Mouse (Mus musculus) lung, embryonic 16.5 days (tissue): ENCODE data around the gene Akap2. TPM values are rescaled to one million over a fixed set of nuclear protein-coding genes. Genes with fewer than 3 reads are reported as not detected.
"Not testable (repeated sequence)": the region's sequence is repeated elsewhere in the genome, so short reads cannot be mapped to it uniquely, and the experiment has no call there.

ENCODE experiments used
- ATAC-seq: fragments of 200-750 bp; cut with Nextera tagmentation; 2 replicates; pipeline ENCODE4 v1.8.0; 2017; ENCODE audit warnings: low read depth, mild to moderate bottlenecking, moderate library complexity
- H3K27ac ChIP-seq: fragments of 300-500 bp; sonication (generic); 2 replicates; pipeline ENCODE4 v1.5.1; 2014; ENCODE audit warnings: mild to moderate bottlenecking, control low read depth, low read length
- H3K27me3 ChIP-seq: fragments of 300-500 bp; sonication (generic); 2 replicates; pipeline ENCODE4 v1.6.1; 2014; ENCODE audit warnings: low read depth, low read length, mixed read lengths; ENCODE audit not compliant: control insufficient read depth, insufficient read depth
- H3K36me3 ChIP-seq: fragments of 300-500 bp; sonication (generic); 2 replicates; pipeline ENCODE4 v1.6.1; 2014; ENCODE audit warnings: low read length; ENCODE audit not compliant: control insufficient read depth, insufficient read depth
- H3K4me1 ChIP-seq: fragments of 300-500 bp; sonication (generic); replicated peaks from 2 replicates; pipeline ENCODE4 v1.6.1; 2014; ENCODE audit warnings: low read length, mixed read lengths; ENCODE audit not compliant: control insufficient read depth, insufficient read depth
- H3K4me2 ChIP-seq: fragments of 300-500 bp; sonication (generic); 2 replicates; pipeline ENCODE4 v1.6.1; 2014; ENCODE audit warnings: low read depth, low read length, control low read depth
- H3K4me3 ChIP-seq: fragments of 300-500 bp; sonication (generic); 2 replicates; pipeline ENCODE4 v1.5.1; 2014; ENCODE audit warnings: mild to moderate bottlenecking, low read length, control low read depth
- H3K9ac ChIP-seq: fragments of 300-500 bp; sonication (generic); 2 replicates; pipeline ENCODE4 v1.6.1; 2014; ENCODE audit warnings: low read length, control low read depth
- H3K9me3 ChIP-seq: fragments of 300-500 bp; sonication (generic); 2 replicates; pipeline ENCODE4 v1.6.1; 2016; ENCODE audit warnings: low read length; ENCODE audit not compliant: control insufficient read depth
- whole genome bisulfite sequencing: fragments of 180-500 bp; shearing (Covaris S2); extraction: QIAGEN DNeasy Blood & Tissue Kit; methylation state at CpG from one replicate; pipeline ENCODE4 v1.1.7; 2014; 5-methylcytosine and 5-hydroxymethylcytosine counted together
- polyA plus RNA-seq: library from polyadenylated mRNA; unstranded; fragments of >200 nt; fragmentation: Nextera tagmentation; extraction: Ambion mirVana; gene quantifications from 2 replicates; pipeline ENCODE4 v1.2.1, GENCODE M21; 2015

Akap2 gene
- polyA plus RNA-seq, 1 experiment from 2014 or later = 44.4 TPM

DNA sequence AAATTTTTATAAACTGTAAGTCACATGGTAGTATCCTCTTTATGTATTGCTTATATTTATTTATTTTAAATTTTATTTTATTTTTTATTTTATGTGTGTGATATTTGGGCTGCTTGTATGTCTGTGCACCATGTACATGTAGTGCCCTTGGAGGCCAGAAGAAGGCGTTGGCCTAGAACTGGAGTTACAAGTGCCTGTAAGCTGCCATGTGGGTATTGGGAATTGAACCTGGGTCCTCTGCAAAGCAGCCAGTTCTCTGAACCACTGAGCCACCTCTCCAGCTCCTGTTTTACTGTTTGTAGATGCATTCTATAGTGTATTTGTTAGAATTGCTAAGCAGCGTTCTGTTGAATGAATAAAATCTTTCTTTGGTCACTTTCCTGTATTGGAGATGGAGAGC lies 170.8 kb downstream of the Akap2 start:
- Histone ChIP-seq H3K27ac (no peak overlapping the region), H3K4me3 (no peak overlapping the region), H3K36me3 (peaks cover 6% of the 10 kb centered on the region; the same call in 1 of the 2 replicates), H3K9ac (no peak overlapping the region), H3K4me1 (peaks cover 14% of the 10 kb centered on the region), H3K9me3 (no peaks in the 10 kb centered on the region), H3K27me3 (no peaks in the 10 kb centered on the region), H3K4me2 (no peak overlapping the region)
- 87% methylated on average over 2 of the region's 2 CpGs for WGBS
- no peak for ATAC-seq

DNA sequence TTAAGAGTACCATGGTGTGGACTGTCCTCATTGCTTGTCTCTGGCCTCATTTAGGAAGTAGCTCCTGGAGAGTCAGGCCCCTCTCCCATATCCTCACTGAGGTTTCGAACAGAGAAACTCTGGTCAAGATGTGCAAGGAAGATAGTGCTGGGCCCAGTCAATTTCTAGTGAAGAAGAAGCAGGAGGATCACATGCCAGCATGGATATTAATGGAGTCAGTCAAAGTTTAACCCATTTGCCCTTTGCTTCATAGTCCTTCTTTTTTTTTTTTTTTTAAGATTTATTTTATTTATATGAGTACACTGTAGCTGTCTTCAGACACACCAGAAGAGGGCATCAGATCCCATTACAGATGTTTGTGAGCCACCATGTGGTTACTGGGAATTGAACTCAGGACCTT lies 171.5 kb downstream of the Akap2 start:
- WGBS = 90% methylated on average over 1 of the region's 1 CpGs
- H3K4me1 ChIP-seq = peaks cover 10% of the 10 kb centered on the region
- ATAC-seq = not testable (repeated sequence)

DNA sequence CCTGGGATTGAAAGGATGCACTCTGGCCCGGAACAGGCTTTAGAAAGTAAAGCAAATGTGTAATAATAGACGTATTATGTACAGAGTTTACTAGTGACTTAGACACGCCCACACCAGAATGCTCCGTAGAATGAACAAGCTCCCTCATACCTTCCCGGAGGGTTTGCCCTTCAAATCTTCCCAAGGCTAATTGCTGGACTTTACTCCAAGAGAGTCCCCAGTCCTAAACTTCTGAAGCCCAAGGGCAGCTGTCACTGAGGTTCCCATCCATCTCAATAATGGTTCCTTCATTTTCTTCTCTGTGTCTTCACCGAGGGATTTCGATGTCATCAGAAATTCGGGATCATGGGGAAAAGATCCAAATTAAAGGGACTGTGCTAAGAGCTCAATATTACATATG lies 172.3 kb downstream of the Akap2 start:
- Histone ChIP-seq H3K36me3 (peaks cover 7% of the 10 kb centered on the region; the same call in 1 of the 2 replicates), H3K4me3 (no peak overlapping the region), H3K4me1 (peaks cover 8% of the 10 kb centered on the region), H3K4me2 (no peak overlapping the region), H3K9ac (no peak overlapping the region), H3K9me3 (no peaks in the 10 kb centered on the region), H3K27ac (no peak overlapping the region), H3K27me3 (no peaks in the 10 kb centered on the region)
- ATAC-seq = no peak
- WGBS = 87% methylated on average over 8 of the region's 8 CpGs

More for the DNA sequence above, 171.5 kb downstream of the Akap2 start:
- not testable (repeated sequence) for H3K9ac ChIP-seq, H3K36me3 ChIP-seq, H3K4me3 ChIP-seq, H3K4me2 ChIP-seq, H3K27ac ChIP-seq, H3K27me3 ChIP-seq, H3K9me3 ChIP-seq

DNA sequence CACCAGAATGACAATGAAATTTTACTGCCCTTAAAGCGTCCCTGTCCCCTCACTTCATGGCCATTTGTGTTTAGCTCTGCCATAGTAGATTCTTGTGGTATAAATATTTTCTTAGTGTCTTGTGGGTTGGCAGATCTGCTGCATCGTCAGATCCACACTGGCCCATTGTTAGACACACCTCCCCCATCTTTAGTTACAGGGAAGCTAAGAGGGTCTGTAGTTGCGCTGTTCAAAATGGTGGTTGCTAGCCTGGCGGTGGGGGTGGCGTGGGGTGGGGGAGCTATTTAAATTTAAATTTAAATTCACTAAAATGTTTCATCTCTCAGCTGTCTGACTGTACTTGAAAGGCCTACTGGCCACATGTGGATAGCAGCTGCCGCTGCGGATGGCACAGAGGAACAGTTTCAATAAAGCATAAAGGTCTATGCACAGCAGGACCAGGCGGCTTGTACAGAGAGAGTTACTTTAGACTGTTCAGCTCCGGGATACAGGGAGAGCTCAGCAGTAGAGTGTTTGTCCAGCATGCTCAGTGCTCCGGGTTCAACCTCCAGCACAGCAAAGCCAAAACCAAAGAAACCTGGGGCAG lies 174.6 kb downstream of the Akap2 start:
- H3K9me3 ChIP-seq = no peaks in the 10 kb centered on the region
- H3K9ac ChIP-seq = no peak overlapping the region
- H3K4me3 ChIP-seq = no peak overlapping the region
- ATAC-seq = no peak
- peaks cover 9% of the 10 kb centered on the region; the same call in 1 of the 2 replicates for H3K36me3 ChIP-seq
- no peak overlapping the region for H3K27ac ChIP-seq
- H3K4me1 ChIP-seq = no peaks in the 10 kb centered on the region
- 80% methylated on average over 10 of the region's 10 CpGs for WGBS
- no peaks in the 10 kb centered on the region for H3K27me3 ChIP-seq
- no peak overlapping the region for H3K4me2 ChIP-seq

DNA sequence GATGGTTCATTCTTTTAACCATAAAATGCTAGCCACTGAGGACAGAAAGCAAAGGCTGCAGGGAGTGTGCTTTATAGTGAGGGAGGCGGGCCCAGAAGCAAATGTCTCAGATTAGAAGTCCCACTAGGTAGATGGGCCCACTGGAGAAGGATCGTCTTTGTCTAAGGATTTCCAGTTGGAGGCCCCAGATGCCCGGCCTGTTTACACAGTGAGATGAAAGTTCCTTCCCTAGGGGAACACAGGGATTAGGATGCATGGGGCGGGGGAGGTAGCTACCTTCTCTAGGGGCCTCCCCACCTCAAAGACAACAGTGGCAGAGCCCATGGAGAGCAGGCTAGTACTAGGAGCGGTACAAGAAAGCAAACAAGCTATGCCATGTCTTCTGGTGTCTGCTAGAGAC lies 177.7 kb downstream of the Akap2 start:
- Histone ChIP-seq H3K27me3 (no peaks in the 10 kb centered on the region), H3K4me1 (no peaks in the 10 kb centered on the region), H3K9me3 (no peaks in the 10 kb centered on the region), H3K36me3 (peaks cover 12% of the 10 kb centered on the region; the same call in 1 of the 2 replicates), H3K4me2 (no peak overlapping the region), H3K4me3 (no peak overlapping the region), H3K9ac (no peak overlapping the region), H3K27ac (no peak overlapping the region)
- 46% methylated on average over 5 of the region's 5 CpGs for WGBS
- no peak for ATAC-seq

DNA sequence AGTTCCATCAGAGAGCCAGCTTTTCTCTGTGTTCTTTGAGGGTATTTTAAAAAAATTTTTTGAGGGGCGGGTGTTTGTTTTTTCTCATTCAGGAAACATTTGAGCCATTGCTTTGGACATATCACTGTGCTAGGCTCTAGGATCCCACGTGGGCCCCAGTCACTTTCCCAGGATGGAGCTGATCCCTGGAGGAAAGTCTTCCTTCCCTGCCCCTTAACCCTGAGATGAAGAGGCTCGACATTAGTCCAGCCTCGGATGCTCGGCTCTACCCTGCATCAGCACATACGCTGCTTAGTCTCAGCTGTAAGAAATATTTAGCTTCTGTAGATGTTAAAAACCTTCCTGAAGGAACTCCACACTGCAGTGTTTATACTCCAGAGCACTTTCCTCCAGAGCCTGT lies 178.4 kb downstream of the Akap2 start:
- Histone ChIP-seq H3K4me2 (no peak overlapping the region), H3K4me3 (no peak overlapping the region), H3K9ac (no peak overlapping the region), H3K27ac (no peak overlapping the region), H3K27me3 (no peaks in the 10 kb centered on the region), H3K36me3 (peaks cover 12% of the 10 kb centered on the region; the same call in 1 of the 2 replicates), H3K9me3 (no peaks in the 10 kb centered on the region), H3K4me1 (no peaks in the 10 kb centered on the region)
- no peak for ATAC-seq
- 54% methylated on average over 6 of the region's 6 CpGs for WGBS

DNA sequence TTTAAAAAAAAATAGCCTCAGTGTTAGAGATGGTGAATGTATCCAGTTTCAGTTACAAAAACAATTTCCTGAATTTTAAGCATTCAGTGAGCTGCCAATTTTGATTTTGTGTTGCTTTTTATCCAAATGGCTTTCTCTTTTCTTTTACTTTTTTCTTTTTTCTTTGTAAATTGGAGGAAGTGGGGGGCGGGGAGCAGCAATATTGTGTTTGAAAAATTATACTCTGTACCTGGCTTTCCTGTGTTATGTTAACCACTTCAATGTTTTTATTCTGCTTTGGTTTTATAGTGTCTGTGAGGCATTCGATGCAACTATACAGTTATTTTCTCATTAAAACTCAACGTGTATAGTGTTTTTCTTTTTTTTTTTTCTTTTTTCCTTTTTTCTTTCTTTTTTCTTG lies 179.2 kb downstream of the Akap2 start:
- H3K4me2 ChIP-seq = no peak overlapping the region
- H3K27ac ChIP-seq = no peak overlapping the region
- H3K4me1 ChIP-seq = no peaks in the 10 kb centered on the region
- peaks cover 12% of the 10 kb centered on the region; the same call in 1 of the 2 replicates for H3K36me3 ChIP-seq
- no peaks in the 10 kb centered on the region for H3K9me3 ChIP-seq
- no peaks in the 10 kb centered on the region for H3K27me3 ChIP-seq
- no peak overlapping the region for H3K4me3 ChIP-seq
- WGBS = 76% methylated on average over 3 of the region's 3 CpGs
- no peak for ATAC-seq
- no peak overlapping the region for H3K9ac ChIP-seq

DNA sequence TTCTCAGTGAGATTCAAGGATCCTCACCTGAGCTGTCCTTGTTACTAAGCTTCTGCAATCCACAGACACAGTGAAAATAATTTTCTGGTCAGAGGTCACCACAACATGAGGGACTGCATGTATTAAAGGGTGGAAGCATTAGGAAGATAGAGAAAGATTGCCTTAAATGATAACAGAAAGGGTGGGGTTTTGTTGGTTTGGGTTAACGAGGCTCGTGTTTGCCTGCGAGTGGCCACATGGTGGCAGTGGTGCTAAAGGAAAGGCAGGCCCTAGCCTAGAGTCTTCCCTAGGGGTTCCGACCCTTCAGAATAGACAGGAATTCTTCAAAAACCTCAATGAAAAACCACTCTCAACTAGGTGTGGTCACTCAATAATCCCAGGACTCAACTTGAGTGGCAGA lies 183.8 kb downstream of the Akap2 start:
- peak; percentile 42; the same call in 1 of the 2 replicates for ATAC-seq
- Histone ChIP-seq H3K9ac (no peak overlapping the region), H3K4me3 (no peak overlapping the region), H3K9me3 (no peaks in the 10 kb centered on the region), H3K27ac (no peak overlapping the region), H3K4me2 (no peak overlapping the region), H3K4me1 (peaks cover 5% of the 10 kb centered on the region; the same call in 1 of the 2 replicates), H3K36me3 (0 out of 2 replicates have a peak, but pooled peaks cover 5% of the 10 kb centered on the region), H3K27me3 (no peaks in the 10 kb centered on the region)
- 7% methylated on average over 4 of the region's 4 CpGs for WGBS

DNA sequence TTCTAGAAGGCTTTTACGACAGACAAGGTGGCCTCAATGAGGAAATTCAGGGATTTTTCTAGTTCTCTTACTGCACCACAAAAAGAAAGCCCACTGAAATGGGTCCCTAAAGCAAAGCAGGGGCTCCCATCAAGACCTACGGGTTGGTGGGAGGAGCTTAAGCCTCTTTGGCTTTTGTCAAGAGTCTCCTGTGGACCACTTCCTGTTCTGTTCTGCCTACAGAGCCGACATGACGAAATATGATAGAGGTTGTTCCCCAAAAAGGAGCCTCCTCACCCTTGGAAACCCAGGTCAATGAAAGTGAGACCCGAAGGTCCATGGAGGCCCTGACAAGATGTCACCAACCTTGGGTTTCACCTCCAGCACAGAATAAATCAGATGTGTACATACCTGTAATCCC lies 185.2 kb downstream of the Akap2 start:
- Histone ChIP-seq H3K27ac (no peak overlapping the region), H3K27me3 (no peaks in the 10 kb centered on the region), H3K9ac (no peak overlapping the region), H3K9me3 (no peaks in the 10 kb centered on the region), H3K4me3 (no peak overlapping the region), H3K36me3 (no peaks in the 10 kb centered on the region), H3K4me2 (no peak overlapping the region), H3K4me1 (peaks cover 5% of the 10 kb centered on the region; the same call in 1 of the 2 replicates)
- no peak for ATAC-seq
- 68% methylated on average over 5 of the region's 5 CpGs for WGBS
